Mouse (Mus musculus) cortical plate, adult 2 months (tissue): Measurements from ENCODE around the gene Enpp7. TPM values are rescaled to one million over a fixed set of nuclear protein-coding genes. Genes with fewer than 3 reads are reported as not detected.
A peak's percentile ranks its signal among the peaks of the same experiment; 100 is the strongest.

Experiments
- H3K27ac ChIP-seq: fragments of 200-500 bp; 2 replicates; pipeline ENCODE4 v1.5.1; 2012; ENCODE audit warnings: low read length, control low read depth, inconsistent platforms; ENCODE audit not compliant: insufficient read depth
- H3K4me1 ChIP-seq: fragments of 200-500 bp; 2 replicates; pipeline ENCODE4 v1.6.1; 2011; ENCODE audit warnings: low read length; ENCODE audit not compliant: control insufficient read depth, insufficient read depth
- H3K4me3 ChIP-seq: fragments of 200-500 bp; 2 replicates; pipeline ENCODE4 v1.5.1; 2011; ENCODE audit warnings: mild to moderate bottlenecking, low read length, control low read depth; ENCODE audit not compliant: insufficient read depth
- CTCF ChIP-seq: fragments of 200-500 bp; IDR thresholded peaks from 2 replicates; pipeline ENCODE4 v1.5.1; 2011; ENCODE audit warnings: mild to moderate bottlenecking, control low read depth, low read length; ENCODE audit not compliant: insufficient read depth; ENCODE audit errors: extremely low read depth
- POLR2A ChIP-seq: fragments of 200-500 bp; IDR thresholded peaks from 2 replicates; pipeline ENCODE4 v1.6.1; 2011; ENCODE audit warnings: mild to moderate bottlenecking, low read length, control low read depth; ENCODE audit not compliant: insufficient read depth; ENCODE audit errors: extremely low read depth
- polyA plus RNA-seq: library from polyadenylated mRNA; depleted of rRNA; stranded (reverse); fragments of >200 nt; gene quantifications from 2 replicates; pipeline ENCODE4 v1.2.3, GENCODE M21; 2012

Gene Enpp7
- polyA plus RNA-seq, 1 experiment: not detected

DNA sequence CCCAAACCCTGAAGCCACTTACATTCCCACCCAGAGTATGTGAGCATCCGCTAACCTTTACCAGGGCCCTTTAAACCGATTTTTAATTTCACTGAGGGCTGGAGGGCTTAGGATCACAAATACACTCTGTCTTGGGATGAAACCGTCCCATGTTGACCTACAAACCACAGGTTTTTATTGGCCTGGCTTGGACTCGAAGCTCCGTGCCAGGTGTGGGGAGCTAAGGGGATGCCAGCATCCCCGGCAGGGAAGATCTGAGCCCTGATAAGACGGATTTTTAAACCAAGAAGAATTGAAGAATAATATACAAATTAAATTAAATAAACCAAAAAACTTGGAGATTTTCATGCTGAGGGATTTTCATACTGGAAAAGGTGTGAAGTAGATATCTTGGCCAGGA, 26.5 kb downstream of the Enpp7 start:
- Histone ChIP-seq H3K4me1 (no peaks in the 10 kb centered on the region), H3K4me3 (no peak overlapping the region), H3K27ac (no peak overlapping the region)
- TF ChIP-seq POLR2A (no peak), CTCF (no peak)

- no peak overlapping the region for H3K27ac ChIP-seq
- H3K4me3 ChIP-seq: no peak overlapping the region
- no peaks in the 10 kb centered on the region for H3K4me1 ChIP-seq
- no peak for TF ChIP-seq POLR2A
- TF ChIP-seq CTCF: no peak
Measured at GRCm38 (mm10) chr11:119017506-119017905, 29.5 kb downstream of the Enpp7 start.

- H3K27ac ChIP-seq: no peak overlapping the region
- H3K4me3 ChIP-seq: no peak overlapping the region
- TF ChIP-seq CTCF: no peak
- H3K4me1 ChIP-seq: no peaks in the 10 kb centered on the region
Measured at GRCm38 (mm10) chr11:119021180-119021579, 33.2 kb downstream of the Enpp7 start.

GRCm38 (mm10) chr11:119022068-119022894, 34.3 kb downstream of the Enpp7 start:
- H3K4me3 ChIP-seq: peak overlapping the region; percentile 68
- no peaks in the 10 kb centered on the region for H3K4me1 ChIP-seq
- no peak overlapping the region for H3K27ac ChIP-seq
- 0 out of 2 replicates have a peak, but pooled peaks have one; percentile 12 for TF ChIP-seq CTCF
- TF ChIP-seq POLR2A: no peak

GRCm38 (mm10) chr11:119022895-119023615, 35.1 kb downstream of the Enpp7 start, which contains the start of gene Cbx2:
TSS of gene Cbx2 (plus strand) at chr11:119022962.
- no peak within 1 kb of the TSS for H3K27ac ChIP-seq
- no peaks in the 10 kb centered on the region for H3K4me1 ChIP-seq
- TF ChIP-seq CTCF (no peak), POLR2A (no peak)
- H3K4me3 ChIP-seq: peak within 1 kb of the TSS; percentile 68

GRCm38 (mm10) chr11:119023616-119023980, 35.6 kb downstream of the Enpp7 start:
- Histone ChIP-seq H3K4me3 (peak overlapping the region; percentile 68; the same call in 1 of the 2 replicates), H3K27ac (no peak overlapping the region), H3K4me1 (no peaks in the 10 kb centered on the region)
- no peak for TF ChIP-seq CTCF
- TF ChIP-seq POLR2A: no peak

GRCm38 (mm10) chr11:119024260-119024659, 36.3 kb downstream of the Enpp7 start:
- Histone ChIP-seq H3K27ac (no peak overlapping the region), H3K4me3 (no peak overlapping the region; the same call in 1 of the 2 replicates), H3K4me1 (no peaks in the 10 kb centered on the region)
- no peak for TF ChIP-seq CTCF
- TF ChIP-seq POLR2A: no peak

DNA sequence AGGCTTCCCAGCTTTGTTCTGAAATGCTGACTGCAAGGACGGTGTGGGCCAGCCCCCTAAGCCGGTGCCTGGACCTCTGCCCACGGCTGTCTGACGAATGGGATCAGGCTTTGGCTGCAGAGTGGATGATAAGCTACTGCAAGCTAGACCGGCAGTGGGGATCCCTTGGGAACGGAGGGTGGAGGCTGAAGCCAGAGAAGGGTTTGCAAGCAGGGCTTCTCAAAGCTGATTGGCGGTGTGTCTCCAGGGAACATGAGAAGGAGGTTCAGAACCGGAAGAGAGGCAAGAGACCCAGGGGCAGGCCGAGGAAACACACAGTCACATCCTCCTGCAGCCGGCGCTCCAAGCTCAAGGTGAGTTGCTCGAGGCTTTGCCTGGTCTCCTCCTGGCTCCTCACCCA, 38.2 kb downstream of the Enpp7 start:
- H3K4me1 ChIP-seq: no peaks in the 10 kb centered on the region

GRCm38 (mm10) chr11:119033874-119034558, 46.0 kb downstream of the Enpp7 start:
- H3K4me1 ChIP-seq: no peaks in the 10 kb centered on the region; the same call in 1 of the 2 replicates
- TF ChIP-seq POLR2A: no peak
- TF ChIP-seq CTCF: peak; percentile 75
- 0 out of 2 replicates have a peak overlapping the region, but pooled peaks have one; percentile 4 for H3K4me3 ChIP-seq
- H3K27ac ChIP-seq: no peak overlapping the region

More for the DNA sequence above, 38.2 kb downstream of the Enpp7 start:
- no peak overlapping the region for H3K4me3 ChIP-seq
- no peak overlapping the region for H3K27ac ChIP-seq
- TF ChIP-seq CTCF (no peak), POLR2A (no peak)
